Mouse (Mus musculus) frontal cortex, postnatal 14 days (tissue): Measurements from ENCODE around the gene Hbb-bt.
"Not testable (repeated sequence)": the region's sequence is repeated elsewhere in the genome, so short reads cannot be mapped to it uniquely, and the experiment has no call there.

Source experiments
- DNase-seq, 2 experiments: peaks; one replicate each; pipeline ENCODE4 v3.0.0; 2022; ENCODE audit warnings: low spot score in 2 of 2

Gene Hbb-bt

GRCm38 (mm10) chr7:103813766-103814165 is at the start of gene Hbb-bt:
TSS of gene Hbb-bt (minus strand) at chr7:103813996.
- DNase-seq = no peak

DNA sequence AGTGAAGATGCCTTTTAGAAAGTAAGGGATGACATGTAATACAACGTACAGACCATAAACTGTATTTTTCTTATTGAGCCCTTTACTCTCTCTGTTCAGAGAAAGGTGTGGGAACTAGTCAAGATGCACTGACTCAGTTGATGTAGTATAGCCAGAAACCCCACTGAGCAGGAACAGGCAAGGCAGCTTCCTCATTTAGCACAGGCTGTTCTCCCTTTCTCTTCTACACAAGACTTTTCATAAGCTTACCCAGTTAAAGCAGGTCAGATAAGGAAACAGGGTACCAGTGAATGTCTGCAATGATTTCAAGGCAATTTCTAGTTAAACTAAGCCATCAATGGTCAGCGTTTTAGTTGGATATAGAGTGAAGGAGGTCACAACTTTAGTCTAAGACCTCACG is 47.7 kb upstream of the Hbb-bt start:
- DNase-seq = no peak

GRCm38 (mm10) chr7:103860855-103861254 is 47.1 kb upstream of the Hbb-bt start:
- DNase-seq = no peak

DNA sequence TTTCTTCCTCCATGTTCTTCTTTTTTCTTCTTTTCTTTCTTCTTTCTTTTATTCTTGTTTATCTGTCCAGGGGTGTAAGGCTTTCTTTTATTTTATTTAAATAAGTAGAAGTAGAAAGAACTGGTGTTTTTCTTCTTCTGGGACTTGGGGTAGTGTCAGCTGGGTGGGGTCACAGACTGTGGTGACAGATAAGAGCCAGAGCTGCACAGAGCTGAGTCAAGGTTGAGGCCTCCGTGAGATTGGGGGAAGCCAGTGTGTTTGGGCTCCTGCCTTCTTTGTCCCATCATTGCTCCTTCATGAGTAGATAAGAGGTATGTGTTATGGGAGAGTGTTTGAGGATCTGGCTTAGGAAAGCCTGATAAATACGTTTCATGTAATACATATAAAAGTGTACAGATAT is 45.3 kb upstream of the Hbb-bt start:
- DNase-seq = no peak

- DNase-seq = no peak
Observed at GRCm38 (mm10) chr7:103854669-103855068, 40.9 kb upstream of the Hbb-bt start.

DNA sequence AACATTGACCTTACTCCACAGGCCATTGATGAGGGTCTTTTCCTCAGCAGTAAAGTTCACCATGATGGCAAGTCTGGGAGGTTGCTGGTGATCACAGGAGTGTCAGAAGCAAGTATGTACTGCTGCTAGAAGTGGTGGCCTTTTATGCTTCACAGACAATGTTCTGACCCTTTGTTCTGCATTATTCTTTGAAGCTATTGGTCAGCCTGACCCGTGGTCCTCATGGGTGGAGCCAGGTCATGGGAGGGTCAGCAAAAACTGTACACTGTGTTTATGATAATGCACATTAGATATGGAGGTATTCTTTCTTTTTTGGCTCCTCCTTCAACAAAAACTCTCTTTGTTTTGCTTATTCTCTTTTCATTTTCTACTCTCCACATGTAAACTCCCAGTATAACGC is 39.3 kb upstream of the Hbb-bt start, which contains the start of gene Hbb-y:
Gene Hbb-y (minus strand): TSS at position 127 of the 400 bp plus-strand sequence.
- DNase-seq = no peak

DNA sequence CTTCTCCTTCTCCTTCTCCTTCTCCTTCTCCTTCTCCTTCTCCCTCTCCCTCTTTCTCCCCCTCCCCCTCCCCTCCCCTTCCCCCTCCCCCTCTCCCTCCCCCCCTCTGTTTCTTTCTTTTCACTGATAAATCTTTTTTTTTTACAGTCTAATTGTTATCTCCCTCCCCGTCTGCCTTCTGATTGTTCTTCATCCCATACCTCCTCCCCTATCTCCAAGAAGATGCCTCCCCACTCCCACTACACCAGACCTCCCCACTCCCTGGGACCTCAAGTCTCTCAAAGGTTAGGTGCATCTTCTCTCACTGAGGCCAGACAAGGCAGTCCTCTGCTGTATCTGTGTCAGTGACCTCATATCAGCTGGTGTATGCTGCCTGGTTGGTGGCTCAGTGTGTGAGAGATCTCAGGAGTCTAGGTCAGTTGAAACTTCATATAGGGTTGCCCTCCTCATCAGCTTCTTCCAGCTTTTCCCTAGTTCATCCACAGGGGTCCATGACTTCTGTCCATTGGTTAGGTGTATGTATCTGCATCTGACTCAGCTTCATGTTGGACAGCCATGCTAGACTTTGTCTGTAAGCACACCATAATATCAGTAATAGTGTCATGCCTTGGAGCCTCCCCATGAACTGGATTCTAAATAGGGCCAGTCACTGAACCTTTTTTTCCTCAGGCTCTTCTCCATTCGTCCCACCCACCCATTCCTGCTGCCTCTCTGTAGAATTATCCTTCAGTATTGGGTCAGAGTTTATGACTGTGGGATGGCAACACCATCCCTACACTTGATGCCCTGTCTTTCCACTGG is 30.9 kb upstream of the Hbb-bt start:
- DNase-seq = no peak

GRCm38 (mm10) chr7:103843034-103843433 is 29.2 kb upstream of the Hbb-bt start, which contains the start of gene Hbb-bh1:
TSS of gene Hbb-bh1 (minus strand) at chr7:103843164.
- DNase-seq = no peak

- DNase-seq = no peak
Observed at GRCm38 (mm10) chr7:103840268-103840667, 26.5 kb upstream of the Hbb-bt start, which contains the start of gene Hbb-bh2. TSS of gene Hbb-bh2 (minus strand) at chr7:103840520.

GRCm38 (mm10) chr7:103827808-103828207 is 14.0 kb upstream of the Hbb-bt start, which contains the start of gene Hbb-bs:
TSS of gene Hbb-bs (minus strand) at chr7:103828096.
- no peak for DNase-seq

DNA sequence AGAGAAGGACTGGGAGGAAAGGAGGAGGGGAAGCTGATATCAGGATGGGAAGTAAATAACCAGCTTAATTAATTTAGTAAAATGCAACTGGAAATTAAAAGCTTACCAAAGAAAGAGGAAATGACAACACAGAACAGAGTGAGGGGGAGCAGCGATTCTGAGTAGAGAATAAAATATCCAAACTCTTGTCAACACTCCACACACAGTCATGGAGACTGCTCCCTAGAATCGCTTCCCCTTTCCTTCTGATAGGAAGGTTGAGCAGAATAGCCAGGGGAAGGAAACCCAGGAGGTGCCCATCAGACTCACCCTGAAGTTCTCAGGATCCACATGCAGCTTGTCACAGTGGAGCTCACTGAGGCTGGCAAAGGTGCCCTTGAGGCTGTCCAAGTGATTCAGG is 13.3 kb upstream of the Hbb-bt start:
- DNase-seq = not testable (repeated sequence)

DNA sequence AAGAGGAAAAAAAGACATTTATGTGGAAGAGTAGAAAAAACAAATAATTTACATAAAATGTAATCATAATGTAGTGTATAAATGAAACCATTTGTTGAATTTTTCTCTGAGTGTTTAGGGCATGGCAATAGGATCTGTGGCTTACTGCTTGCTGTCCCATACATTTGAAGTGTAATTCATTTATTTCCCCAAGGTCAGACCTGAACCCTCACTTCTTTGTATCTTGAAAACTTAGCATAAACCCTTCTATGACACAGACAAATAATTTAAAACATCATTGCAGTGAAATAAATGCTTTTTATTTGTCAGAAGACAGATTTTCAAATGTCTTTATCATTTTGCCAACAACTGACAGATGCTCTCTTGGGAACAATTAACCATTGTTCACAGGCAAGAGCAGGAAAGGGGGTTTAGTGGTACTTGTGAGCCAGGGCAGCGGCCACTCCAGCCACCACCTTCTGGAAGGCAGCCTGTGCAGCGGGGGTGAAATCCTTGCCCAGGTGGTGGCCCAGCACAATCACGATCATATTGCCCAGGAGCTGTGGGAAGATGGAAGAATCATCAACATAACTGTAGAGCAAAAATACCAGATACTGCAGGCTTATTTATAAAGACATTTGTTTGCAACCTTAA is 12.6 kb upstream of the Hbb-bt start:
- no peak for DNase-seq

GRCm38 (mm10) chr7:103825536-103826254 is 11.9 kb upstream of the Hbb-bt start:
- DNase-seq = no peak

DNA sequence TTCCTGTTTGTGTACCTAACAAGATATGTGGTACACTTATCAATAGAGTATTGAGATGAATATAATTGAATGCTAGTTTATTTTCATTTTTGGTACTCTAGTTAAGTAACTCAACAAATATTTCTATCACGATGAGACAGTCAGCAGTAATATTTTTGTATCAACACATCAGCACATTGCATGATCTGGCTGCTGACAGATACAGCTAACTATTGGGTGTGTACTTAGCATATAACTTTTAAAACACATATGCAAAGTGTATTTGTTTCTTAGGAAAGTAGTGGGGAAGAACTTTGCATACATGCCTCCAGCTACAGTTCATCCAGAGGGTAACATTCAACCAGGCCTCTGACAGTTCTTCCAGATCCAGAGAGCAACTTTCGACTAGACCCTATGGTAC is 10.8 kb upstream of the Hbb-bt start:
- DNase-seq = no peak

DNA sequence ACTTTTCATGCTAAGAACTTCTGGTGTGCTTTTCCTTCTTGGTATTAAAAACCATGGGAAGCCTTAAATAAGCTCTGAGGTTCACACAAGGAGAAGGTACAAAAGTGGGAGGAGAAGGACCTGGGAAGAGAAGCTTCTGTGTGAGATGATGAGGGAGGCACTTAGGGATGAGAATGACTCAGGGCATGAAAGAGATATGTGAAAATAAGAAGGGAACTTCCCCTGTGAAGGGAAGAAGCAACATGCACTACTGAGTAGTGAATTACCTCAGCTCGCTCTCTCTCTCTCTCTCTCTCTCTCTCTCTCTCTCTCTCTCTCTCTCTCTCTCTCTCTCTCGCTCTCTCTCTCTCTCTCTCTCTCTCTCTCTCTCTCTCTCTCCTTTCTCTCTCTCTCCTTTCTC is 1.3 kb upstream of the Hbb-bt start:
- not testable (repeated sequence) for DNase-seq

- DNase-seq = not testable (repeated sequence)
Observed at GRCm38 (mm10) chr7:103813152-103813551, 644 bp downstream of the Hbb-bt start.

GRCm38 (mm10) chr7:103812174-103812573 is 1.6 kb downstream of the Hbb-bt start:
- DNase-seq = no peak

DNA sequence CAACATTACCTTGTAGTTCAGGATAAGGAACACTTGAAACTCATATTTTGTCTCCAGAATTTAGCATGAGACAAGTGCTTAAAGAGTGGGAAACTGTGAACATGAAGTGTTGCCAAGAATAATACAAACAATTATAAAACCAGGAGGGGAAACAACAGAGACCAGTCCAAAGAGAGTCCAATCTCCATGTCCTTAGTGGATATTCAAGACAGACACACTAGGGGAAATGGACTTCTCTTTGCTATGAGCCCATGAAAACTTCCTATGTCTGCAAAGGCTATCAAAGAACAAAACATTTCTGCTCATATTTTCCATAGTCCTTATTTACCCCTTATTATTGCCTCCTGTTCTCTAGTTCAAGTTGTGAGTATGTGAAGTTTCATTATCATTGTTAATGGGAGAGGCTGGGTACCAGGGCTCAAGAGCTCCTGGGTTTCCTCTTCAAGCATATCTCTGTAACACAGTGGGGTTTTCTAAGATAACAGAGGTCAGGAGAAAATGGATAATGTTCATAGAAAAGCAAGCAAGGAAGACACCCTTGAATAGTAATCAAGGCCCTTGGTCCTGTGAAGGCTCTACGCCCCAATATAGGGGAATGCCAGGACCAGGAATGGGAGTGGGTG is 2.5 kb downstream of the Hbb-bt start:
- no peak for DNase-seq

DNA sequence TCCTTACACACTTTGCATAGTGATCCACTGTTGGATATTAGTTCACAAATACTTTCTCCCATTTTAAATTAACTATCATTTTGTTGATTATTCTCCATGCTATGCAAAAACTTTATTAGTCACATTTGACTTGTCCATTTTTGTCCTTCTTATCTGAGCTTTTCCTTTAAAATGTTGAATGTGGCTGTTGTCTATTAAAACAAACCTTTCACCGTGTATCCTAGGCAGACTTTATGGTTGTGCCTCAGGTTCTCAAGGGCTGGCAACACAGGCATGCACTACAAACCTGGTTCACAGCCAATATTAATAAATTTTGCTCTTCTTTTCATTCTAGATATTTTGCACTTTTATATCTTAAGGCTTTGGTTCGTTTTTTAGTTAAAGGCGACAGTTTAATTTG is 3.0 kb downstream of the Hbb-bt start:
- DNase-seq = no peak

- no peak for DNase-seq
Observed at GRCm38 (mm10) chr7:103810296-103810695, 3.5 kb downstream of the Hbb-bt start.

DNA sequence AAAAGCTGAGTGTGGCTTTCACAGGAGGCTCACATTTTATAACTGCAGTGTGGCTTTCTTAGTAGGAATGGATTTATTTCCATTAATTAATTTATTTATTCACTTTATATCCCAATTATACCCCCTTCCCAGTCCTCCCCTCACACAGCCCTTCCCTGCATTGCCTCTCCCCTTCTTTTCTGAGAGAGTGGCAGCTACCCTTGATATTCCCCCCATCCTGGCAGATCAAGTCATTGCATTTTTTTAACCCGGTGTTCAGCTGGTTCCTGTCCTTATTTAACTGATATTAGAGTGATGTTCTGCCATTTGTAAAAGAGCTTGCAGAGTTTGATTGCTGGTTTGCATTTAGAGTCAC is 4.0 kb downstream of the Hbb-bt start:
- DNase-seq = no peak
